Mouse (Mus musculus): ENCODE results near the gene Grin3b. TPM values are rescaled to one million over a fixed set of nuclear protein-coding genes. Genes with fewer than 3 reads are reported as not detected.

Gene Grin3b
- not detected for polyA plus RNA-seq (2014; fragmentation: Illumina TruSeq; extraction: RNeasy Lipid Tissue Mini Kit (QIAGEN cat#74804); ENCODE audit: low read depth, low replicate concordance)

GRCm38 (mm10) chr10:79970415-79971182 is at the start of gene Grin3b:
TSS of gene Grin3b (plus strand) at chr10:79970715.

GRCm38 (mm10) chr10:79920958-79921535 is 49.5 kb upstream of the Grin3b start, which contains the start of gene R3hdm4:
TSS of gene R3hdm4 (minus strand) at chr10:79921208.

GRCm38 (mm10) chr10:79926491-79927323 is 43.8 kb upstream of the Grin3b start, which contains the start of gene Arid3a:
TSS of gene Arid3a (plus strand) at chr10:79927043.

DNA sequence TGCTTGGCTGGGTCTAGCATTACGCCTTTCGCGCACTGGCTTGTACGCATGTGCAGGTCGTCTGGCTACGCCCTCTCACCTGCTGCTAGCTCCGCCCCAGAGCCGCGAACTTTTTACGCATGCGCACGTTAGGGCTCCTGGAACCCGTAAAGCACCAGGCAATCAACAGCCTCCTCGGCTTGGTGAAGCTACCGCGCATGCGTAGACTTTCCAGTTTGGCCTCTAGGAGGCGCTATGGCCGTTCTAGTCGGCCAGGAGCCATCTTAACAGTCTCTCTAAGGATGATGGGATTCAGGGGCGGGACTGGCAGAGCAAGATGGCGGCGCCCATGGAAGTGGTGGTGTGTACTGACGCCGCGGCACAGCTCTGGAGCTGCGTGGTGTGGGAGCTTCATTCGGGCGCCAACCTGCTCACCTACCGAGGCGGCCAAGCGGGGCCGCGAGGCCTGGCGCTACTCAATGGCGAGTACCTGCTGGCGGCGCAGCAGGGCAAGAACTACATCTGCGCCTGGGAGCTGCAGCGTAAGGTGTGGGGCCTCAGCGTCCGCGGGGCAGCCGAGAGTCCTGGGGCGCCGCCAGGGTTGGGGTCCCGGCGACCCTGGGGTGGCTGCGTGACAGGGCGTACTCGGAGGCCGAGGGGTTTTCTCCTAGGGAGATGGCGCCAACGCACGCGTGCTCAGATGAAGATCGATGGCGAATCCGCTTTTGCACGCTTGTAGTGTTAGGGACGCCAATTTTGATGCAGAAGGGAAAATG is 10.5 kb upstream of the Grin3b start, which contains the start of gene Wdr18:
TSS of gene Wdr18 (plus strand) at position 306 of the 755 bp plus-strand sequence.

DNA sequence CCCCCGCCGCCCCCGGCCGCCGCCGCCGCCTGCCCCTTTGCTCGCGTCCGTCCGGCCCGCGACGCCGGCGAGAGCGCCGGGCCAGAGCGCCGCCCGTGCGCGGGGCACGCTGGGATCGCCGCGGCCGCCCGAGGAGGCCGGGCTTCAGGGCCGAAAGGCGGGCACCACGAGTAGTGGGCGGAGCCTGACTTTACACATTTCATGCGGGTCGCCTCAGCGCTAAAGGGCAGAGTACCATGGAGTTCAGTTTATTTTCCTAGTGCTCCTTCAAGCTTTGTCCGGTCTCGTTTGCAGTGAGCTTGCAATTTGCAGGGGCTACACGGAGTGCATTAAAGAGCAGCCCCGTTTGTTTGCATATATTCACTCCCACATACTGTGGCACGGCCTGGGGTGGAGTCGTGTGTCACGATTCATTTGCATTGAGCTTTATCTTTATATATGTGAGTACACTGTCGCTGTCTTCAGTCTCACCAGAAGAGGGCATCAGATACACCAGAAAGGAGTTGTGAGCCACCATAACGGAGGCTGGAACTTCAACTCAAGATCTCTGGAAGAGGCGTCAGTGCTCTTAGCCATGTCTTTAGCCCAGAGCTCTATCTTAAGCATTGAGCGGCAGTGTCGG is 13.8 kb downstream of the Grin3b start, which contains the start of gene Tmem259:
TSS of gene Tmem259 (minus strand) at position 136 of the 622 bp plus-strand sequence.

DNA sequence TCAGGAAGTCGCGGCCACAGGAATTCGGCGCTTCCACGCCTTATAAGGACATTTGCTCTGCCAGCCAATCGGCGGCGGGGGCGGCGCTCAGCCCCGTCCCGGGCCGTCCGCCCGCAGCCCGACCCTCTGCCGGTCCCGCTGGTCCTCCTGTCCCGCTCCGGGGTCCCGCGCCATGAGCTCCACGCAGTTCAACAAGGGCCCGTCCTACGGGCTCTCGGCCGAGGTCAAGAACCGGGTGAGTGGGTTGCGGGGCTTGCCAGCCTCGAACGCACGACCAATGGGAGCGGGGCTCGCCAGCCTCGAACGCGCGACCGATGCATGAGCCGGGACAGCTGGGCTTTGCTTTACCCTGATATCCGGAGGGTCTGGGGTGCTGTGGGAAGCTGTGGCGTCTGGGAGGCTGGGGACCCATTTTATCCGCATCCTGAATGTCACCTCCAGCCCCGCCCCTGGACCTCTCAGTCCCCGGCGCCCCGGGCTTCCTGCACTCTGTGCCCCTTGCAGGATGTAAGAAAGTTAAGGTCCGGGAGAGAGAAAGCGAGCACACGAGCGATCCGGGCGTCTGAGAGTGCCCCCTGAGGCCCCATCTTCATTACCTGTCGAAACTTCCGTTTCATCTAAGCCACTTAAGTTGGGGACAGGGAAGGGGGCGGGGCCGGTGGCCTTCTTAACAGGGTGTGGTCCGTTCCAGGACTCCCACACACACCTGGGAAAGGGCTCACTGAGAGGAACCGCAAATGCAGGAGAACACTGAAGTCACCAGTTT is 18.2 kb downstream of the Grin3b start, which contains the start of gene Cnn2:
TSS of gene Cnn2 (plus strand) at position 79 of the 766 bp plus-strand sequence.

DNA sequence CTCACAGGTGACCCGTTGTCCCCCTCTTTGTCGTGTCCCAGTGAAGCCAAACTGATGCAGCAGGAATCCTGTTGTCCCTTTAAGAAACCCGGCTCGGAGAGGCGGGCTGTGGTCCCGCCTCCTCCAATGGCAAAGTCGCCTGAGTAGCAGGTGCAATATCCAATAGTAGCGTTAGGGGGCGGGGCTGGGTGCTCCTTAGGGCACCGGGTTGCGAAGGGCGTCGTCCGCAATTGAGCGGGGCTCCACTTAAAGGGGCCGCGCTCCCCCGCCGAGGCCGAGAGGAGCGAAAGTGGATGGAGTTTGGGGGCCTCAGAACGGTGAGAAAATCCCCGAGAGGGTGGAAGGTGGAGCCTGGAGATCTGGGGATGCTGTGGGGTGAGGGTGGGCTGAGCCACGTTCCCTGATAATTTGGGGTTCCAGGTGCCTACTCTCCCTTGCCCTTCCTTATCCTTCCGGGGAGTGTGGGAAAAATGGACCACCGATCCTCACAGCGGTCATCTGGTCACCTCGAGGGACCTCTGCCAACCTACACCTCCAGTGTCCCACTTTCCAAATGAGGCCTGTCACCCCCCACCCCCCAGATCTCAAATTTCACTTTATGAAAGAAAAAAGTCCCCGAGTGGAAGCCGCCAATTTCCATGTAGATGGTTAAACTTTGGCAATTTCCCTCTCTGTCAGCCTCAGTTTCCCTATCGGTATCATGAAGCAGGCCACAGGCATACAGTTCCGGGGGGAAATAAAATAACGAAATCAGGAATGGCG is 25.9 kb downstream of the Grin3b start, which contains the start of gene Abca7:
TSS of gene Abca7 (plus strand) at position 223 of the 762 bp plus-strand sequence.

DNA sequence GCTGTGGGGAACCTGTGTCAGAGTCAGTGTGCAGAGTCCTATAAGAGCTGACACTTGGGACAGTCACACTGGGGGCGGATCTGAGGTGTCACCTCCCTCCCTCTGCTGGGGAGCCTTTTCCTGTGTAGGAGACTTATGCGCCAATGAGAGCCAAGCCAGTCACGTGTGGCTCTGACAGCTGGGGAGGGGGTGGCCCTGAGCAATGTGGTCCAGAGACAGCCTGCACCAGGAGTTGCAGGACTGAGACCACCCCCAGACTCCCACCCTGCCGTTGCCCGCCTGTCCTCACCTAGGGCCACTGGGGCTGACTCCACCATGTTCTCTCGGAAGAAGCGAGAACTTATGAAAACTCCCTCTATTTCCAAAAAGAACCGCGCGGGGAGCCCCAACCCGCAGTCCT is 46.0 kb downstream of the Grin3b start, which contains the start of gene Arhgap45:
TSS of gene Arhgap45 (plus strand) at position 143 of the 400 bp plus-strand sequence.

Other genes with a start within 250 kb of the Grin3b start
- gene Polrmt, start 224.1 kb upstream of the Grin3b start, polyA plus RNA-seq (2014; fragmentation: Illumina TruSeq; extraction: RNeasy Lipid Tissue Mini Kit (QIAGEN cat#74804); ENCODE audit: low read depth, low replicate concordance) = not detected
- not detected for gene Fgf22, start 215.6 kb upstream of the Grin3b start, polyA plus RNA-seq (2014; fragmentation: Illumina TruSeq; extraction: RNeasy Lipid Tissue Mini Kit (QIAGEN cat#74804); ENCODE audit: low read depth, low replicate concordance)
- gene Rnf126, start 203.8 kb upstream of the Grin3b start, polyA plus RNA-seq (2014; fragmentation: Illumina TruSeq; extraction: RNeasy Lipid Tissue Mini Kit (QIAGEN cat#74804); ENCODE audit: low read depth, low replicate concordance) = 0.58 TPM
- 6.9 TPM for gene Fstl3, start 193.4 kb upstream of the Grin3b start, polyA plus RNA-seq (2014; fragmentation: Illumina TruSeq; extraction: RNeasy Lipid Tissue Mini Kit (QIAGEN cat#74804); ENCODE audit: low read depth, low replicate concordance)
- not detected for gene Prss57, start 179.8 kb upstream of the Grin3b start, polyA plus RNA-seq (2014; fragmentation: Illumina TruSeq; extraction: RNeasy Lipid Tissue Mini Kit (QIAGEN cat#74804); ENCODE audit: low read depth, low replicate concordance)
- gene Palm, start 177.1 kb upstream of the Grin3b start, polyA plus RNA-seq (2014; fragmentation: Illumina TruSeq; extraction: RNeasy Lipid Tissue Mini Kit (QIAGEN cat#74804); ENCODE audit: low read depth, low replicate concordance) = 0.93 TPM
- gene Misp, start 149.7 kb upstream of the Grin3b start, polyA plus RNA-seq (2014; fragmentation: Illumina TruSeq; extraction: RNeasy Lipid Tissue Mini Kit (QIAGEN cat#74804); ENCODE audit: low read depth, low replicate concordance) = not detected
- gene Ptbp1, start 116.3 kb upstream of the Grin3b start, polyA plus RNA-seq (2014; fragmentation: Illumina TruSeq; extraction: RNeasy Lipid Tissue Mini Kit (QIAGEN cat#74804); ENCODE audit: low read depth, low replicate concordance) = 69.8 TPM
- gene Prtn3, start 96.2 kb upstream of the Grin3b start, polyA plus RNA-seq (2014; fragmentation: Illumina TruSeq; extraction: RNeasy Lipid Tissue Mini Kit (QIAGEN cat#74804); ENCODE audit: low read depth, low replicate concordance) = not detected
- not detected for gene Plppr3, start 96.1 kb upstream of the Grin3b start, polyA plus RNA-seq (2014; fragmentation: Illumina TruSeq; extraction: RNeasy Lipid Tissue Mini Kit (QIAGEN cat#74804); ENCODE audit: low read depth, low replicate concordance)
- gene Elane, start 84.5 kb upstream of the Grin3b start, polyA plus RNA-seq (2014; fragmentation: Illumina TruSeq; extraction: RNeasy Lipid Tissue Mini Kit (QIAGEN cat#74804); ENCODE audit: low read depth, low replicate concordance) = not detected
- gene Cfd, start 79.9 kb upstream of the Grin3b start, polyA plus RNA-seq (2014; fragmentation: Illumina TruSeq; extraction: RNeasy Lipid Tissue Mini Kit (QIAGEN cat#74804); ENCODE audit: low read depth, low replicate concordance) = 14.9 TPM
- not detected for gene Med16, start 61.8 kb upstream of the Grin3b start, polyA plus RNA-seq (2014; fragmentation: Illumina TruSeq; extraction: RNeasy Lipid Tissue Mini Kit (QIAGEN cat#74804); ENCODE audit: low read depth, low replicate concordance)
- gene Gm26602, start 59.9 kb upstream of the Grin3b start, polyA plus RNA-seq (2014; fragmentation: Illumina TruSeq; extraction: RNeasy Lipid Tissue Mini Kit (QIAGEN cat#74804); ENCODE audit: low read depth, low replicate concordance) = not detected
- not detected for gene Kiss1r, start 53.7 kb upstream of the Grin3b start, polyA plus RNA-seq (2014; fragmentation: Illumina TruSeq; extraction: RNeasy Lipid Tissue Mini Kit (QIAGEN cat#74804); ENCODE audit: low read depth, low replicate concordance)
- gene R3hdm4, start 49.5 kb upstream of the Grin3b start, polyA plus RNA-seq (2014; fragmentation: Illumina TruSeq; extraction: RNeasy Lipid Tissue Mini Kit (QIAGEN cat#74804); ENCODE audit: low read depth, low replicate concordance) = 8.8 TPM
- 1.9 TPM for gene Arid3a, start 43.7 kb upstream of the Grin3b start, polyA plus RNA-seq (2014; fragmentation: Illumina TruSeq; extraction: RNeasy Lipid Tissue Mini Kit (QIAGEN cat#74804); ENCODE audit: low read depth, low replicate concordance)
- gene Wdr18, start 10.6 kb upstream of the Grin3b start, polyA plus RNA-seq (2014; fragmentation: Illumina TruSeq; extraction: RNeasy Lipid Tissue Mini Kit (QIAGEN cat#74804); ENCODE audit: low read depth, low replicate concordance) = 1.2 TPM
- 0.64 TPM for gene Tmem259, start 13.6 kb downstream of the Grin3b start, polyA plus RNA-seq (2014; fragmentation: Illumina TruSeq; extraction: RNeasy Lipid Tissue Mini Kit (QIAGEN cat#74804); ENCODE audit: low read depth, low replicate concordance)
- 4.3 TPM for gene Cnn2, start 17.9 kb downstream of the Grin3b start, polyA plus RNA-seq (2014; fragmentation: Illumina TruSeq; extraction: RNeasy Lipid Tissue Mini Kit (QIAGEN cat#74804); ENCODE audit: low read depth, low replicate concordance)
- gene Abca7, start 25.8 kb downstream of the Grin3b start, polyA plus RNA-seq (2014; fragmentation: Illumina TruSeq; extraction: RNeasy Lipid Tissue Mini Kit (QIAGEN cat#74804); ENCODE audit: low read depth, low replicate concordance) = 0.58 TPM
- gene Arhgap45, start 45.9 kb downstream of the Grin3b start, polyA plus RNA-seq (2014; fragmentation: Illumina TruSeq; extraction: RNeasy Lipid Tissue Mini Kit (QIAGEN cat#74804); ENCODE audit: low read depth, low replicate concordance) = not detected
- 0.64 TPM for gene Polr2e, start 69.1 kb downstream of the Grin3b start, polyA plus RNA-seq (2014; fragmentation: Illumina TruSeq; extraction: RNeasy Lipid Tissue Mini Kit (QIAGEN cat#74804); ENCODE audit: low read depth, low replicate concordance)
- 76.0 TPM for gene Gpx4, start 76.5 kb downstream of the Grin3b start, polyA plus RNA-seq (2014; fragmentation: Illumina TruSeq; extraction: RNeasy Lipid Tissue Mini Kit (QIAGEN cat#74804); ENCODE audit: low read depth, low replicate concordance)
- gene Sbno2, start 134.9 kb downstream of the Grin3b start, polyA plus RNA-seq (2014; fragmentation: Illumina TruSeq; extraction: RNeasy Lipid Tissue Mini Kit (QIAGEN cat#74804); ENCODE audit: low read depth, low replicate concordance) = 1.3 TPM
- gene Stk11, start 145.1 kb downstream of the Grin3b start, polyA plus RNA-seq (2014; fragmentation: Illumina TruSeq; extraction: RNeasy Lipid Tissue Mini Kit (QIAGEN cat#74804); ENCODE audit: low read depth, low replicate concordance) = 8.0 TPM
- 0.70 TPM for gene Atp5d, start 167.9 kb downstream of the Grin3b start, polyA plus RNA-seq (2014; fragmentation: Illumina TruSeq; extraction: RNeasy Lipid Tissue Mini Kit (QIAGEN cat#74804); ENCODE audit: low read depth, low replicate concordance)
- 1.5 TPM for gene Cbarp, start 170.1 kb downstream of the Grin3b start, polyA plus RNA-seq (2014; fragmentation: Illumina TruSeq; extraction: RNeasy Lipid Tissue Mini Kit (QIAGEN cat#74804); ENCODE audit: low read depth, low replicate concordance)
- gene Midn, start 177.6 kb downstream of the Grin3b start, polyA plus RNA-seq (2014; fragmentation: Illumina TruSeq; extraction: RNeasy Lipid Tissue Mini Kit (QIAGEN cat#74804); ENCODE audit: low read depth, low replicate concordance) = 7.6 TPM
- gene Cirbp, start 195.3 kb downstream of the Grin3b start, polyA plus RNA-seq (2014; fragmentation: Illumina TruSeq; extraction: RNeasy Lipid Tissue Mini Kit (QIAGEN cat#74804); ENCODE audit: low read depth, low replicate concordance) = 21.3 TPM
- 1.0 TPM for gene 1600002K03Rik, start 202.2 kb downstream of the Grin3b start, polyA plus RNA-seq (2014; fragmentation: Illumina TruSeq; extraction: RNeasy Lipid Tissue Mini Kit (QIAGEN cat#74804); ENCODE audit: low read depth, low replicate concordance)
- 2.2 TPM for gene Efna2, start 208.8 kb downstream of the Grin3b start, polyA plus RNA-seq (2014; fragmentation: Illumina TruSeq; extraction: RNeasy Lipid Tissue Mini Kit (QIAGEN cat#74804); ENCODE audit: low read depth, low replicate concordance)